ENCODE assay signal across 19 mouse cellular contexts in genomic region chr6:4508279-4508678, GRCm38 (mm10). TPM values are rescaled to one million over a fixed set of nuclear protein-coding genes. Genes with fewer than 3 reads are reported as not detected.
DNase-seq lines count a peak whose midpoint lies in the region; ATAC-seq and TF ChIP-seq lines count a peak whose summit lies in the region.
"Had no signal": no experiment of that assay in that cellular context is flagged by ENCODE, and none has a peak within 500 bp of the region (broad histone marks: within the 10 kb centered on the region; RNA-seq: fewer than 3 reads in every experiment).

No protein-coding gene starts in this region.

- H3K27ac ChIP-seq in heart, embryonic 14.5 days (replicated peaks in 1 of 2; ENCODE audit: control insufficient read depth in 1 of 2, insufficient read depth in 1 of 2, low read depth in 2 of 2, low read length in 2 of 2): no peak overlapping the region
- no peak overlapping the region for H3K27ac ChIP-seq in heart, adult 2 months
- no peak overlapping the region for H3K27ac ChIP-seq in lung, embryonic 14.5 days (ENCODE audit: low read depth)
- peak overlapping the region; percentile 86 for H3K27ac ChIP-seq in embryonic fibroblast, embryonic 13.5 days (ENCODE audit: insufficient read depth, low read length)
- H3K27ac ChIP-seq in stomach, embryonic 16.5 days (ENCODE audit: low read length): no peak overlapping the region
- H3K27ac ChIP-seq: forebrain, embryonic 13.5 days; midbrain, embryonic 13.5 days; neural tube, embryonic 12.5 days had no signal

- no peaks in the 10 kb centered on the region for H3K79me2 ChIP-seq in heart, adult 2 months (replicated peaks; ENCODE audit: control insufficient read depth, insufficient read depth, low read length)

- H3K9me3 ChIP-seq in heart, embryonic 14.5 days (ENCODE audit: control insufficient read depth, low read length): no peaks in the 10 kb centered on the region
- H3K9me3 ChIP-seq in lung, embryonic 14.5 days (ENCODE audit: low read depth, low read length): no peaks in the 10 kb centered on the region
- H3K9me3 ChIP-seq in stomach, embryonic 16.5 days (replicated peaks; ENCODE audit: control insufficient read depth, low read length): no peaks in the 10 kb centered on the region
- H3K9me3 ChIP-seq: forebrain, embryonic 13.5 days; midbrain, embryonic 13.5 days; neural tube, embryonic 12.5 days had no signal

- TF ChIP-seq EP300 in heart, adult 2 months (IDR thresholded peaks at IDR 0.05; ENCODE audit: insufficient read depth, low read depth, low read length): no peak

- no peak overlapping the region for H3K9ac ChIP-seq in heart, embryonic 14.5 days (ENCODE audit: low read length)
- no peak overlapping the region for H3K9ac ChIP-seq in heart, adult 2 months (ENCODE audit: low read depth, low read length)
- peak overlapping the region; percentile 20; the same call in 1 of the 2 replicates for H3K9ac ChIP-seq in lung, embryonic 14.5 days
- H3K9ac ChIP-seq in stomach, embryonic 16.5 days (ENCODE audit: low read length): peak overlapping the region; percentile 46; the same call in 1 of the 2 replicates
- H3K9ac ChIP-seq: forebrain, embryonic 13.5 days; midbrain, embryonic 13.5 days; neural tube, embryonic 12.5 days had no signal

- WGBS in heart, embryonic 14.5 days: 79% methylated on average over 4 of the region's 4 CpGs
- WGBS in heart, adult 2 months: 64% methylated on average over 4 of the region's 4 CpGs
- WGBS in lung, embryonic 14.5 days: 73% methylated on average over 4 of the region's 4 CpGs
- WGBS in stomach, embryonic 16.5 days: 80% methylated on average over 4 of the region's 4 CpGs

- intact Hi-C loops in heart, adult 2 months (cut with DNase I): loop anchor here (5.0 kb wide), 1 partner anchor 51 kb away; no protein-coding TSS in a partner anchor

- H3K27me3 ChIP-seq in heart, embryonic 14.5 days (ENCODE audit: control insufficient read depth, insufficient read depth, low read length): no peaks in the 10 kb centered on the region
- H3K27me3 ChIP-seq in heart, adult 2 months (ENCODE audit: control insufficient read depth, insufficient read depth, low read length): peaks cover 3% of the 10 kb centered on the region; the same call in 1 of the 2 replicates
- no peaks in the 10 kb centered on the region for H3K27me3 ChIP-seq in lung, embryonic 14.5 days (ENCODE audit: insufficient read depth, low read length)
- H3K27me3 ChIP-seq in stomach, embryonic 16.5 days (ENCODE audit: control insufficient read depth, insufficient read depth, low read length): no peaks in the 10 kb centered on the region
- H3K27me3 ChIP-seq: neural tube, embryonic 12.5 days had no signal

- peaks cover 12% of the 10 kb centered on the region; the same call in 1 of the 2 replicates for H3K36me3 ChIP-seq in heart, embryonic 14.5 days (ENCODE audit: control insufficient read depth, insufficient read depth, low read length)
- H3K36me3 ChIP-seq in heart, adult 2 months (ENCODE audit: control insufficient read depth, insufficient read depth, low read length): no peaks in the 10 kb centered on the region
- peaks cover 37% of the 10 kb centered on the region for H3K36me3 ChIP-seq in lung, embryonic 14.5 days (ENCODE audit: insufficient read depth)
- peaks cover 8% of the 10 kb centered on the region for H3K36me3 ChIP-seq in stomach, embryonic 16.5 days (ENCODE audit: control insufficient read depth, insufficient read depth, low read length)
- H3K36me3 ChIP-seq: midbrain, embryonic 13.5 days; neural tube, embryonic 12.5 days had no signal

- peak overlapping the region; percentile 13 to 19; a peak in 2 of 4 replicates for H3K4me3 ChIP-seq in heart, embryonic 14.5 days (ENCODE audit: control insufficient read depth in 1 of 2, insufficient read depth in 1 of 2, low read depth in 1 of 2, low read length in 2 of 2)
- no peak overlapping the region for H3K4me3 ChIP-seq in heart, adult 2 months
- peak overlapping the region; percentile 53 for H3K4me3 ChIP-seq in lung, embryonic 14.5 days (ENCODE audit: low read depth, low read length)
- H3K4me3 ChIP-seq in embryonic fibroblast, embryonic 13.5 days (ENCODE audit: insufficient read depth, low read length): peak overlapping the region; percentile 69
- peak overlapping the region; percentile 41 for H3K4me3 ChIP-seq in stomach, embryonic 16.5 days (replicated peaks; ENCODE audit: low read length)
- H3K4me3 ChIP-seq: forebrain, embryonic 13.5 days; midbrain, embryonic 13.5 days; neural tube, embryonic 12.5 days had no signal

- no peak for DNase-seq in heart, adult 2 months
- DNase-seq in lung, embryonic 14.5 days: no peak
- DNase-seq in lung, postnatal 14 days: no peak
- no peak for DNase-seq in urinary bladder, postnatal 10 days (ENCODE audit: low spot score)
- no peak for DNase-seq in urinary bladder, postnatal 4 days (ENCODE audit: low spot score in 2 of 2)
- DNase-seq: cerebellum, adult 8-10 months; gastrocnemius, postnatal 14 days; kidney, adult 8-10 months; layer of hippocampus, adult 9-11 months; lung, postnatal 36 days; thymus, adult 2 months had no signal

- ATAC-seq in heart, embryonic 14.5 days (ENCODE audit: insufficient number of reproducible peaks, insufficient read depth, low FRiP score, low read depth): no peak
- ATAC-seq in lung, embryonic 14.5 days (ENCODE audit: insufficient read depth): no peak
- no peak for ATAC-seq in stomach, embryonic 16.5 days (ENCODE audit: insufficient read depth, low FRiP score)
- ATAC-seq: activated CD4-positive, CD25-positive, alpha-beta regulatory T cell, adult 4 months; forebrain, embryonic 13.5 days; midbrain, embryonic 13.5 days had no signal

- TF ChIP-seq POLR2A in heart, adult 2 months (IDR thresholded peaks at IDR 0.05; ENCODE audit: insufficient read depth, low read depth, low read length): no peak
- peak; percentile 76 for TF ChIP-seq POLR2A in embryonic fibroblast, embryonic 13.5 days (IDR thresholded peaks at IDR 0.05; ENCODE audit: low read depth, low read length)

- peak overlapping the region; percentile 91; the same call in 1 of the 2 replicates for H3K4me2 ChIP-seq in heart, embryonic 14.5 days (ENCODE audit: low read length)
- peak overlapping the region; percentile 73 for H3K4me2 ChIP-seq in lung, embryonic 14.5 days
- peak overlapping the region; percentile 70 for H3K4me2 ChIP-seq in stomach, embryonic 16.5 days (ENCODE audit: low read depth, low read length)
- H3K4me2 ChIP-seq: forebrain, embryonic 13.5 days; midbrain, embryonic 13.5 days had no signal

- no peak for TF ChIP-seq CTCF in heart, adult 2 months (IDR thresholded peaks at IDR 0.05)
- no peak for TF ChIP-seq CTCF in lung, embryonic 14.5 days (IDR thresholded peaks at IDR 0.05; ENCODE audit: low read depth)
- TF ChIP-seq CTCF in embryonic fibroblast, embryonic 13.5 days (IDR thresholded peaks at IDR 0.05; ENCODE audit: borderline replicate concordance, insufficient read depth, low read length): no peak

- no peaks in the 10 kb centered on the region; a peak in 2 of 4 replicates for H3K4me1 ChIP-seq in heart, embryonic 14.5 days (ENCODE audit: control insufficient read depth in 2 of 2, insufficient read depth in 2 of 2, low read length in 2 of 2)
- H3K4me1 ChIP-seq in heart, adult 2 months (ENCODE audit: control insufficient read depth, insufficient read depth, low read length): no peaks in the 10 kb centered on the region
- no peaks in the 10 kb centered on the region for H3K4me1 ChIP-seq in lung, embryonic 14.5 days (ENCODE audit: insufficient read depth)
- H3K4me1 ChIP-seq in embryonic fibroblast, embryonic 13.5 days (ENCODE audit: control insufficient read depth, insufficient read depth, low read length): peaks cover 3% of the 10 kb centered on the region
- peaks cover 13% of the 10 kb centered on the region for H3K4me1 ChIP-seq in stomach, embryonic 16.5 days (ENCODE audit: control insufficient read depth, insufficient read depth, low read length)

RNA-seq across cellular contexts. Expression of gene Col1a2, which starts 3.7 kb away (rescaled TPM):
- polyA plus RNA-seq in heart, embryonic 14.5 days (2014; fragmentation: Nextera tagmentation; extraction: Ambion mirVana): 302 and 373 TPM in 2 replicates
- total RNA-seq in heart, adult 2 months (2021): 10 to 100 TPM; 60.1 to 88.9 TPM
- 89.3 and 99.8 TPM in 2 replicates for polyA plus RNA-seq in heart, adult 2 months (2012; rRNA removed)
- polyA plus RNA-seq in lung, embryonic 14.5 days (2014; fragmentation: Nextera tagmentation; extraction: Ambion mirVana): 626 and 660 TPM in 2 replicates
- 3,465 and 4,838 TPM in 2 replicates for polyA plus RNA-seq in embryonic fibroblast, embryonic 13.5 days (2011; ENCODE audit: insufficient read length, low read depth, missing spikeins)
- 1,169 and 1,212 TPM in 2 replicates for polyA plus RNA-seq in stomach, embryonic 16.5 days (2015; fragmentation: Nextera tagmentation; extraction: Ambion mirVana)
- total RNA-seq: MEL had no signal
- polyA plus RNA-seq: activated CD4-positive, CD25-positive, alpha-beta regulatory T cell, adult 4 months had no signal

Comparison
In these comparisons a context has a peak if more than half of its experiments do, and no peak if none do; other contexts are left out.
1. H3K9ac ChIP-seq: peak in lung, embryonic 14.5 days (single experiment) and stomach, embryonic 16.5 days (single experiment); none in heart, embryonic 14.5 days (single experiment) and heart, adult 2 months (single experiment).
2. Peak in every context shown above with its lines, with median percentiles within 50 percentile points of each other: H3K4me2 ChIP-seq.